Mouse (Mus musculus) stomach, embryonic 16.5 days (tissue): ENCODE measurements around the gene Fam189a1. TPM values are rescaled to one million over a fixed set of nuclear protein-coding genes. Genes with fewer than 3 reads are reported as not detected.

Source experiments
- ATAC-seq: fragments of 200-750 bp; cut with Nextera tagmentation; 2 replicates; pipeline ENCODE4 v1.8.0; 2017; ENCODE audit warnings: moderate number of reproducible peaks, moderate TSS enrichment; ENCODE audit not compliant: insufficient read depth, low FRiP score
- H3K27ac ChIP-seq: fragments of 300-500 bp; sonication (generic); 2 replicates; pipeline ENCODE4 v1.5.1; 2014; ENCODE audit warnings: low read length
- H3K27me3 ChIP-seq: fragments of 300-500 bp; sonication (generic); 2 replicates; pipeline ENCODE4 v1.6.1; 2014; ENCODE audit warnings: low read length, control low read depth, mixed read lengths; ENCODE audit not compliant: control insufficient read depth, insufficient read depth
- H3K36me3 ChIP-seq: fragments of 300-500 bp; sonication (generic); 2 replicates; pipeline ENCODE4 v1.6.1; 2014; ENCODE audit warnings: low read length; ENCODE audit not compliant: control insufficient read depth, insufficient read depth
- H3K4me1 ChIP-seq: fragments of 300-500 bp; sonication (generic); 2 replicates; pipeline ENCODE4 v1.6.1; 2014; ENCODE audit warnings: low read length, control low read depth, mixed read lengths; ENCODE audit not compliant: control insufficient read depth, insufficient read depth
- H3K4me2 ChIP-seq: fragments of 300-500 bp; sonication (generic); 2 replicates; pipeline ENCODE4 v1.6.1; 2014; ENCODE audit warnings: low read depth, low read length, mixed read lengths
- H3K4me3 ChIP-seq: fragments of 300-500 bp; sonication (generic); replicated peaks from 2 replicates; pipeline ENCODE4 v1.5.1; 2014; ENCODE audit warnings: mild to moderate bottlenecking, low read length
- H3K9ac ChIP-seq: fragments of 300-500 bp; sonication (generic); 2 replicates; pipeline ENCODE4 v1.6.1; 2014; ENCODE audit warnings: low read length
- H3K9me3 ChIP-seq: fragments of 300-500 bp; sonication (generic); replicated peaks from 2 replicates; pipeline ENCODE4 v1.6.1; 2016; ENCODE audit warnings: low read length, control low read depth; ENCODE audit not compliant: control insufficient read depth
- WGBS: fragments of 180-500 bp; shearing (Covaris S2); extraction: QIAGEN DNeasy Blood & Tissue Kit; methylation state at CpG from one replicate; pipeline ENCODE4 v1.1.7; 2014; 5-methylcytosine and 5-hydroxymethylcytosine counted together
- microRNA-seq: library from miRNA; unstranded; fragments of <30 nt; microRNA quantifications from one replicate; pipeline ENCODE4, GENCODE M21; 2016
- polyA plus RNA-seq: library from polyadenylated mRNA; unstranded; fragments of >200 nt; fragmentation: Nextera tagmentation; extraction: Ambion mirVana; gene quantifications from 2 replicates; pipeline ENCODE4 v1.2.1, GENCODE M21; 2015

Gene Fam189a1
- polyA plus RNA-seq, 1 experiment from 2014 or later = 0.37 TPM

DNA sequence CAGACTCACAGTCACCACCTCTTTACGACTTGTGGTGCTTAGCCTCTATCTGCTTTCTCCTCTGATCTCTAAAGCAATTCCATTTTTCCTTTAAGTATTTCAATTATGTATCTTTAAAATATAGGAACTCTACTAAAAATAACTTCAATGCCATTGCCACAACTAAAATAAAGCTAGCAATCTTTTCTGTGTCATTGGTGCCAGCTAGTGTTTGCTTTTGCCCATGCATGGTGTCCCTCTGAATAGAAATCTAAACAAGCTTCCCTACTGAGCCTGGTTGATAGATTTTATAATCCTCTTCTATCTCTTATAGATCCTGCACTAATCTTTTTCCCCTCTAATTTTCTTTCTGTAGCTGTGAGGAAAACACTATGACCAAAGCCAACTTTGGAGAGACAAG is 432.0 kb downstream of the Fam189a1 start:
- Histone ChIP-seq H3K4me1 (no peaks in the 10 kb centered on the region), H3K4me3 (no peak overlapping the region), H3K4me2 (no peak overlapping the region), H3K27me3 (no peaks in the 10 kb centered on the region), H3K36me3 (no peaks in the 10 kb centered on the region), H3K27ac (no peak overlapping the region), H3K9ac (no peak overlapping the region), H3K9me3 (no peaks in the 10 kb centered on the region)
- no peak for ATAC-seq
- WGBS = 79% methylated on average over 1 of the region's 1 CpGs

DNA sequence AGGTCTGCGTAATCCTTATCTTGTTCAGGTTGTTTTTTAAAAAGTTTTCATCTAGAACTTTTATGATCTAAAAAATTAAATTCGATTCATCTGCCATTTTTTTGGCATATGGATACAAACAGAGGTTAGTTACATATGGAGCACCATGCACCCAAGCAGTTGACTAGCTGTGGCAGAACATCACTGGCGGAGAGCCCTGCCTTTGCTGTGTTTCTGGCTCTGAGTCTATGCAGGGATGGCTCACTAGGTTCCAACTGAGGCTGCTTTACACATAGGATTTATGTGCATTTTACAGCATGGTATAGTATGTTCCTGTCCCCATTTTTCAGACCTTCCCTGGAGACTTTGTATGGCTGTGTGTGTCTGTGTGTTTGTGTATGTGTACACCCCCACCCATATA is 433.1 kb downstream of the Fam189a1 start:
- Histone ChIP-seq H3K4me2 (no peak overlapping the region), H3K9me3 (no peaks in the 10 kb centered on the region), H3K9ac (no peak overlapping the region), H3K4me3 (no peak overlapping the region), H3K27ac (no peak overlapping the region), H3K4me1 (no peaks in the 10 kb centered on the region), H3K36me3 (no peaks in the 10 kb centered on the region), H3K27me3 (no peaks in the 10 kb centered on the region)
- WGBS = 76% methylated on average over 3 of the region's 3 CpGs
- ATAC-seq = no peak

DNA sequence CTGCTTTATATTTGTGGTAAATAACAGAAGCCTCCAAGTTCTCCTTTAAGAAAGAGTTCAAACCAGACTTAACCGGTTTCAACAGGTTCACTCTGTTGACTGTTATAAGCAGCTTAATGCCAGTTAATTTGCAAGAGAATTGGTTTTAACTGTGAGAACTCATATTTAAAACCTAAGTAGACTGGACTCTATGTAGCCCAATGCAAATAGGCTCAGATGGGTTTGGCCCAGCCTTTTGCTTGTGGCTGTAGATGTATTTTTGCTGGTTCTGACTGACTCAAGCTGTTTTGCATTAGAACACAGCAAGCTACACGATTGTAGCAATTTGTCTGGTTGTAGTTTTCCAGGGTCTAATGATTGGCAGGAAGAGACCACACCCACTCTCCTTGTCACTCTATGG is 440.1 kb downstream of the Fam189a1 start:
- ATAC-seq = no peak
- 67% methylated on average over 2 of the region's 2 CpGs for WGBS
- Histone ChIP-seq H3K9ac (no peak overlapping the region), H3K9me3 (no peaks in the 10 kb centered on the region), H3K27me3 (no peaks in the 10 kb centered on the region), H3K4me2 (no peak overlapping the region), H3K27ac (no peak overlapping the region), H3K4me1 (no peaks in the 10 kb centered on the region), H3K36me3 (no peaks in the 10 kb centered on the region), H3K4me3 (no peak overlapping the region)

DNA sequence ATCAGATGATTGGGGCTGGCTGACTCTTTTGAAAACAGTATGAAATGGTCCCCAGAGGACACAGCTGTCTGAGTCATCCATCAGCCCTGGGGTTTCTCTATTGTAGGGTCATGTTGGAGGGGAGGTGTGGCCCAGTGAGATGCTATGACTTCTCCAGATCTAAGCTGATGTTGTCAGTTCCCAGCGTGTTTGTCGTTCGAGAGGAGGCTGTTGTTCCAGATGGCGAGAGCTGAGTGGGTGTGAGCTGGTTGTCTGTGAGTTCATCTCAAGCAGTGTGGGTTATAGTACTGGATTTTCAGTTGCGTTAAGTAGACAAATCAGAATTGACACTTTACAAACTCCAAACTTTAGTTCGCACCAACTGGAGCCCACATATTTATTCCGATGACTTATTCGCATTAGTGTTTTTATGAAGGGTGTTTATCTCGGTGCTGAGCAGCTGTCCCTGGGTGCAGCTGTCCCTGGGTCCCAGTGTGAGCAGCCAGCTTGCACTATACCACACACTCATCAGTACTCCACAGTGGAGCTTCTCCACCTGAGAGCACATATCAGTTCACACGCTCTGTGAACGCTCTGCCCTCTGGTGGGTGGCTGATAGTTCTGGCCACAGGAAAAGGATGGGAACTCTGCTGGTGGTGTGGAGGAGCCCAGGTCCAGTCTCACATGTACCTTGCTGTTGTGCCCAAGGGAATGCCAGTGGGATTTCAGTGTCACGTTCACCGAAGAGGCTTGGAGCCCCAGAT is 446.7 kb downstream of the Fam189a1 start:
- H3K9ac ChIP-seq = no peak overlapping the region
- no peak overlapping the region for H3K27ac ChIP-seq
- H3K9me3 ChIP-seq = no peaks in the 10 kb centered on the region
- no peak overlapping the region for H3K4me3 ChIP-seq
- no peak for ATAC-seq
- no peak overlapping the region for H3K4me2 ChIP-seq
- H3K4me1 ChIP-seq = no peaks in the 10 kb centered on the region
- WGBS = 76% methylated on average over 13 of the region's 13 CpGs
- no peaks in the 10 kb centered on the region for H3K36me3 ChIP-seq
- no peaks in the 10 kb centered on the region for H3K27me3 ChIP-seq

DNA sequence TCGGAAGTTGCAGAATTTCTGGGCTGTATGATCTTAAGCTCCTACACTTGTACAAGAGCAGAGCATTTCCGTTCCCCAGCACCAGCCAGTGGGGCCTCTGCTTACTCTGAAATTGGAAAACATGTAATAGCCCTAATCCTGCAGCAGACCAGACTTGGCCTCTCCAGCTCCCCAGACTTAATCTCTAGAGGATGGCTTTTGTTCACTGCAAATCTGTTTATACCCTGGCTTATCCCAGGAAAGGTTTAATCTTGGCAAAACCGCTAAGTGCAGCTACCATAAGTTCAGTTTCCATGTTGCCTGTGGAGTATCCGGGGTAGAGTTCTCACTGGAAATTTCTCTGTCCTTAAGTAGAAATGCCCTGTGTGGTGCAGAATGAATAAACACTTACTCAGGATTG is 448.2 kb downstream of the Fam189a1 start:
- Histone ChIP-seq H3K27ac (no peak overlapping the region), H3K27me3 (no peaks in the 10 kb centered on the region), H3K9ac (no peak overlapping the region), H3K36me3 (no peaks in the 10 kb centered on the region), H3K4me3 (no peak overlapping the region), H3K9me3 (no peaks in the 10 kb centered on the region), H3K4me2 (no peak overlapping the region), H3K4me1 (no peaks in the 10 kb centered on the region)
- ATAC-seq = no peak
- 78% methylated on average over 4 of the region's 4 CpGs for WGBS

Small RNA genes within 50 kb of the gene (microRNA-seq; reads per million reads assigned to microRNA genes)
- gene Gm25249 = not detected
